Mouse (Mus musculus) cerebellum, adult 2 months (tissue): ENCODE results near the gene Dbp.

Experiments used
- CTCF ChIP-seq: fragments of 200-500 bp; IDR thresholded peaks from 2 replicates; pipeline ENCODE4 v1.5.1; 2011; ENCODE audit warnings: low read depth, mild to moderate bottlenecking, control low read depth, low read length, moderate library complexity, borderline replicate concordance; ENCODE audit not compliant: insufficient read depth
- POLR2A ChIP-seq: fragments of 200-500 bp; IDR thresholded peaks from 2 replicates; pipeline ENCODE4 v1.6.1; 2011; ENCODE audit warnings: low read length, control low read depth, borderline replicate concordance; ENCODE audit not compliant: insufficient read depth

GRCm38 (mm10) chr7:45721642-45722347 lies 16.9 kb downstream of the Dbp start:
- TF ChIP-seq CTCF (no peak), POLR2A (no peak)
